Mouse (Mus musculus): Measurements from ENCODE around the gene Prrx2. TPM values are rescaled to one million over a fixed set of nuclear protein-coding genes. Genes with fewer than 3 reads are reported as not detected.

The Prrx2 gene
- total and polyA plus RNA-seq, 2 experiments from 2014 or later, result 5.6 to 6.7 TPM

DNA sequence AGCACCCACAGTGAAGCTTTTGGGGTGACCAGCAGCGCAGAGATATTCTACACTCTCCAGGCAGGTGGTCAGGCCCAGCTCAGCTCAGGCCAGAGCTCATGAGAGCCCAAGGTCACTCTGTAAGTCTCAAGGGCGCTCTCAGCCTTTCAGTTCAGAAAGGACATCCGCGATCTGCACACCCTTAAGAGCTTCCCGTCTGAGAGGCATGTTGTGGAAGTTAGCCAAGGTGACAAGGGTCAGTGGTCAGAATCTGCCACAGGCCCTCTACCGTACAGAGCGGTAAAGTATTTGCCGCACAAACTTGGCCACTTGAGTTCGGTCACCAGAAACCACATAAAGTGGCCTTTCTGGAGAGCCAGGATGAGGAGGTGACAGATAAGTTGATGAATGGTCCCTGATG is 28.8 kb downstream of the Prrx2 start:
- DNase-seq (ENCODE audit: low spot score), result no peak
- H3K9me3 ChIP-seq (ENCODE audit: low read length), result no peaks in the 10 kb centered on the region
- ATAC-seq, result no peak
- no peaks in the 10 kb centered on the region for H3K36me3 ChIP-seq (ENCODE audit: insufficient read depth, low read length)
- H3K9ac ChIP-seq (replicated peaks; ENCODE audit: low read length), result no peak overlapping the region
- WGBS, result 81% methylated on average over 9 of the region's 9 CpGs
- TF ChIP-seq CTCF (IDR thresholded peaks at IDR 0.05; ENCODE audit: low read depth), result no peak
- H3K4me3 ChIP-seq (ENCODE audit: low read length), result no peak overlapping the region
- H3K27me3 ChIP-seq (ENCODE audit: insufficient read depth, low read length), result peaks cover 3% of the 10 kb centered on the region; the same call in 1 of the 2 replicates
- H3K27ac ChIP-seq, result no peak overlapping the region
- H3K4me1 ChIP-seq (ENCODE audit: insufficient read depth, low read length), result 0 out of 2 replicates have a peak, but pooled peaks cover 4% of the 10 kb centered on the region
- H3K4me2 ChIP-seq (ENCODE audit: low read depth, low read length), result no peak overlapping the region

DNA sequence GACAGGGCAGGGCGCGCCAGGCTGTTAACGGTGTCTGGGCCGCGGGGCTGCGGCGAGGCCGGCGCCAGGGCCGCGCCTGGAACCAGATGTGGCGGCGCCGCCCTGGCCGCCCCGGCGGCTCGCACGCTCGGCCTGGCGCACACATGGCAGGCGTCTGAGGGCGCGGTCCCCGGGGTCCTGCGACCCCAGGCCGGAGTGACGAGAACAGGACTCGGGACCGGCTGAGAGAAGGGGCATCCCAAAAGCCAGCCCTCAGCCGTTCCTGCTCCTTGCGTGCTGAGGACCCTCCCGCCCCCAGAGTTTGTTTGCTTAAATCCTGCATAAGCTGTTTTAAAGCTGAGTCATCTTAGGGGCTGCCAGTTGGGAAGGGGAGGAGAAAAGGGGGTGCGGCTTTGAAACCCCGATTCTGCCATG is 30.2 kb downstream of the Prrx2 start:
- Histone ChIP-seq H3K9me3 (ENCODE audit: low read length) (no peaks in the 10 kb centered on the region), H3K4me2 (ENCODE audit: low read depth, low read length) (peak overlapping the region; percentile 49), H3K27me3 (ENCODE audit: insufficient read depth, low read length) (peaks cover 3% of the 10 kb centered on the region; the same call in 1 of the 2 replicates), H3K36me3 (ENCODE audit: insufficient read depth, low read length) (no peaks in the 10 kb centered on the region), H3K4me1 (ENCODE audit: insufficient read depth, low read length) (0 out of 2 replicates have a peak, but pooled peaks cover 4% of the 10 kb centered on the region), H3K9ac (replicated peaks; ENCODE audit: low read length) (0 out of 2 replicates have a peak overlapping the region, but pooled peaks have one; percentile 38), H3K27ac (no peak overlapping the region), H3K4me3 (ENCODE audit: low read length) (peak overlapping the region; percentile 25)
- ATAC-seq (0 out of 2 replicates have a peak, but pooled peaks have one; percentile 18), DNase-seq (ENCODE audit: low spot score) (no peak)
- TF ChIP-seq CTCF (IDR thresholded peaks at IDR 0.05; ENCODE audit: low read depth), result no peak
- 3% methylated on average over 35 of the region's 35 CpGs for WGBS

DNA sequence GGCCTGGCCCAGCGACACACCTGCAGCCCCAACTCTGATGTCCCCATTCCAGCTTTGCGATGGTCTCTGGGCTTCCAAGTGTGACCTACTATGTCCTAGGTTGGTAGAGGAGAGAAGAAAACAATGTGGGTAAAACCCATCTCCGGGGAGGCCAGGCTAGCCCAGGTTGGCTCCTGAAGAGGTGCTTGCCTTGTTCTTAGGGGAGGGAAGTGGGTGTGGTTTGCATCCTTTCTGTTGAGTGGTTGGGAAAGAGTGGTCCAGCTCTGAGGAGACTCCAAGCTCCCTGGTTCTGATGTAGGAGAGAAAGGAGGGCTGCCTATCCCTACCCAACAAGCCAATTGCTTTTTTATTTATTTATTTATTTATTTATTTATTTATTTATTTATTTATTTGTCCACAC is 30.7 kb downstream of the Prrx2 start:
- Histone ChIP-seq H3K27ac (no peak overlapping the region), H3K4me2 (ENCODE audit: low read depth, low read length) (no peak overlapping the region; the same call in 1 of the 2 replicates), H3K9ac (replicated peaks; ENCODE audit: low read length) (no peak overlapping the region), H3K4me1 (ENCODE audit: insufficient read depth, low read length) (0 out of 2 replicates have a peak, but pooled peaks cover 4% of the 10 kb centered on the region), H3K9me3 (ENCODE audit: low read length) (no peaks in the 10 kb centered on the region), H3K36me3 (ENCODE audit: insufficient read depth, low read length) (no peaks in the 10 kb centered on the region), H3K27me3 (ENCODE audit: insufficient read depth, low read length) (peaks cover 3% of the 10 kb centered on the region; the same call in 1 of the 2 replicates), H3K4me3 (ENCODE audit: low read length) (no peak overlapping the region)
- DNase-seq (ENCODE audit: low spot score) (no peak), ATAC-seq (0 out of 2 replicates have a peak, but pooled peaks have one; percentile 24)
- WGBS, result 58% methylated on average over 3 of the region's 3 CpGs
- no peak for TF ChIP-seq CTCF (IDR thresholded peaks at IDR 0.05; ENCODE audit: low read depth)

DNA sequence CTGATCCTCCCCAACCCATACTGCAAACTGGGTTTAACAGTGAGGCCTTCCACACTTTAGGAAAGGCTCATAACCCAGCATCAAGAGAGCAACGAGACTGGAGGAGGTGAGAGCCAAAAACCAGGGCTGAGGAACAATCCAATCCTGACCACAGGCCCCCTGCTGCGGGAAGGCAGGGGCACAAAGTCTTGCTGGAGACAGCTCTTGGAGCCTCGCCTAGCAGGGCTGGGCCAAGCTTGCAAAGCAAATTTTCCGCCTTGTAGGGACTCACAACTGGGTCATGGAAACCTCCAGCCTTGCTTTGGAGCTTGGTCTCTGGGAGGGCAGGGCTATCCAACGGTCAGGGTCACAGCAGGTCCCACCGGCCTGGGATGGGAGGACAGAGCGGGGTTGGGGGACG is 36.1 kb downstream of the Prrx2 start:
- peak; percentile 55 for DNase-seq (ENCODE audit: low spot score)
- Histone ChIP-seq H3K4me2 (ENCODE audit: low read depth, low read length) (no peak overlapping the region), H3K4me3 (ENCODE audit: low read length) (no peak overlapping the region), H3K9me3 (ENCODE audit: low read length) (no peaks in the 10 kb centered on the region), H3K27ac (no peak overlapping the region), H3K9ac (replicated peaks; ENCODE audit: low read length) (no peak overlapping the region), H3K4me1 (ENCODE audit: insufficient read depth, low read length) (0 out of 2 replicates have a peak, but pooled peaks cover 3% of the 10 kb centered on the region), H3K27me3 (ENCODE audit: insufficient read depth, low read length) (no peaks in the 10 kb centered on the region), H3K36me3 (ENCODE audit: insufficient read depth, low read length) (no peaks in the 10 kb centered on the region)
- peak; percentile 35; the same call in 1 of the 2 replicates for ATAC-seq
- WGBS, result 46% methylated on average over 8 of the region's 8 CpGs
- no peak for TF ChIP-seq CTCF (IDR thresholded peaks at IDR 0.05; ENCODE audit: low read depth)

DNA sequence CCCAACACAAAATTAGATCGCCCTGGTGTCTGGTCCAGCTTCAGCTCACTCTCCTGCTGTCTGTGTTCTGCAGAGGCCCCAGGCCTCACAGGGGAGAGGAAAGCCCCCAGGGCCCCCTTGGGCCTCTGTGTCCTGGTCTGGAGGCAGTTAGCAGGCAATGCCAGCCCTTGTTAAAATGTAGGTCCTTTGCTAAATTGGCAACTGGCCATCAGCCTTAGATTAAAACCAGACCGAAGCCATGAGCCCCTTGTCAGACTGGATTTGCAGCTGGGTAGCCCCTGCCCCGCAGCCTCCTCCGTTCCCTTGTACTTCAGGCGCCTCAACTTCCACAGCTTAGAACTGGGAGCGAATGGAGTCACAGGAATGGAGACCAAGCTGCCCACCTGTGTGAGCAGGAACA is 37.9 kb downstream of the Prrx2 start:
- DNase-seq (ENCODE audit: low spot score) (no peak), ATAC-seq (no peak)
- no peak overlapping the region for H3K27ac ChIP-seq
- no peak overlapping the region for H3K9ac ChIP-seq (replicated peaks; ENCODE audit: low read length)
- H3K9me3 ChIP-seq (ENCODE audit: low read length), result no peaks in the 10 kb centered on the region
- no peaks in the 10 kb centered on the region for H3K27me3 ChIP-seq (ENCODE audit: insufficient read depth, low read length)
- WGBS, result 73% methylated on average over 6 of the region's 6 CpGs
- H3K4me3 ChIP-seq (ENCODE audit: low read length), result no peak overlapping the region
- 0 out of 2 replicates have a peak, but pooled peaks cover 3% of the 10 kb centered on the region for H3K4me1 ChIP-seq (ENCODE audit: insufficient read depth, low read length)
- H3K4me2 ChIP-seq (ENCODE audit: low read depth, low read length), result no peak overlapping the region
- no peaks in the 10 kb centered on the region for H3K36me3 ChIP-seq (ENCODE audit: insufficient read depth, low read length)
- TF ChIP-seq CTCF (IDR thresholded peaks at IDR 0.05; ENCODE audit: low read depth), result no peak

DNA sequence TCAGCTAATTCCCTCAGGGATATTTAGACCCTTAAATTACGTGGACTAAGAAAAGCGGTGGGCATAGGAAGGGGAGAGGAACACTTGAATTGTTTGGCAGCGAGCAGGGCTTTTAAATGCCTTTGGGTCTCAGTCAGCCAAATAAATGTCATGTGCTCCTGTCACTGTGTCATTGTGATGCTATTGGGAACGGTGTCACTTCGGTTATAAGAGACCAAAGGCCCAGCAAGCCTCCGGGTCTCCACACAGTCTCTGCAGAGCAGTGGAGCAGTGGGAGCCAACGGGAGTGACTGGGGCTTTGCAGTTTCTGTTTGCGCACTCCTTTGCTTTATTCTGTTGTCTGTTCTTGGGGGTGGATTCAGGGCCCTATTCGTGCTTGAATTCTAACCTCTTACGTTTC is 39.7 kb downstream of the Prrx2 start:
- ATAC-seq (no peak), DNase-seq (ENCODE audit: low spot score) (peak; percentile 32)
- Histone ChIP-seq H3K4me3 (ENCODE audit: low read length) (no peak overlapping the region), H3K27me3 (ENCODE audit: insufficient read depth, low read length) (no peaks in the 10 kb centered on the region), H3K4me2 (ENCODE audit: low read depth, low read length) (no peak overlapping the region), H3K36me3 (ENCODE audit: insufficient read depth, low read length) (no peaks in the 10 kb centered on the region), H3K4me1 (ENCODE audit: insufficient read depth, low read length) (0 out of 2 replicates have a peak, but pooled peaks cover 3% of the 10 kb centered on the region), H3K9ac (replicated peaks; ENCODE audit: low read length) (no peak overlapping the region), H3K9me3 (ENCODE audit: low read length) (no peaks in the 10 kb centered on the region), H3K27ac (no peak overlapping the region)
- WGBS, result 19% methylated on average over 10 of the region's 10 CpGs
- no peak for TF ChIP-seq CTCF (IDR thresholded peaks at IDR 0.05; ENCODE audit: low read depth)

DNA sequence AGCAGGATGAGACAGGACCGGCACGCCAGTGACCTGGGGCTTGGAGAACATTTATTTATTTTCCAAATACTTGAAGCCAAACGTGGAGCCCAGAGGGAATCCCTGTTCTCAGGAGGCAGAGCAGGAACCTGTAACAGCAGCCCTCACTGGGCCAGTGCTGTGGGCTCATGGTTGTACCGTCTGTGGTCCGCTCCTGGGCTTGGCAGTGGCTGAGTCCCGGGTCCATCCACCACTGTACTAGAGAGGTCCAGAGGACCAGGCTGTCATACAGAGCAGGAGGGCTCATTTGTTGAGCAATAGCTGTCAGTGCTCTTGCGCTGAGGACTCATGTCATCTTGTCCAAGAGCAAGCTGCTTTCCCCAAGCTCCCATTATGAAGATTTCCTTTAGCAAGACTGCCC is 40.3 kb downstream of the Prrx2 start:
- 57% methylated on average over 7 of the region's 7 CpGs for WGBS
- ATAC-seq, result no peak
- DNase-seq (ENCODE audit: low spot score), result no peak

More for the DNA sequence above, 40.3 kb downstream of the Prrx2 start:
- peak overlapping the region; percentile 51; the same call in 1 of the 2 replicates for H3K27ac ChIP-seq
- no peak for TF ChIP-seq CTCF (IDR thresholded peaks at IDR 0.05; ENCODE audit: low read depth)
- no peaks in the 10 kb centered on the region for H3K36me3 ChIP-seq (ENCODE audit: insufficient read depth, low read length)
- H3K4me1 ChIP-seq (ENCODE audit: insufficient read depth, low read length), result 0 out of 2 replicates have a peak, but pooled peaks cover 3% of the 10 kb centered on the region
- H3K4me3 ChIP-seq (ENCODE audit: low read length), result no peak overlapping the region
- H3K9me3 ChIP-seq (ENCODE audit: low read length), result no peaks in the 10 kb centered on the region
- no peak overlapping the region for H3K9ac ChIP-seq (replicated peaks; ENCODE audit: low read length)
- H3K4me2 ChIP-seq (ENCODE audit: low read depth, low read length), result no peak overlapping the region
- H3K27me3 ChIP-seq (ENCODE audit: insufficient read depth, low read length), result no peaks in the 10 kb centered on the region

All from hindbrain, postnatal 0 days (tissue).